Mouse (Mus musculus): Measurements from ENCODE around the gene Itfg2. TPM values are rescaled to one million over a fixed set of nuclear protein-coding genes. Genes with fewer than 3 reads are reported as not detected.

The Itfg2 gene
- total RNA-seq, 1 experiment from 2014 or later = 13.7 TPM

GRCm38 (mm10) chr6:128437288-128437687, 12.6 kb upstream of the Itfg2 start:
- no peak for ATAC-seq (replicated peaks; ENCODE audit: insufficient number of reproducible peaks, low FRiP score, low TSS enrichment, poor library complexity, severe bottlenecking)

GRCm38 (mm10) chr6:128436356-128437005, 11.8 kb upstream of the Itfg2 start:
- ATAC-seq (replicated peaks; ENCODE audit: insufficient number of reproducible peaks, low FRiP score, low TSS enrichment, poor library complexity, severe bottlenecking) = no peak

GRCm38 (mm10) chr6:128435474-128435873, 10.7 kb upstream of the Itfg2 start:
- ATAC-seq (replicated peaks; ENCODE audit: insufficient number of reproducible peaks, low FRiP score, low TSS enrichment, poor library complexity, severe bottlenecking) = no peak

- no peak for ATAC-seq (replicated peaks; ENCODE audit: insufficient number of reproducible peaks, low FRiP score, low TSS enrichment, poor library complexity, severe bottlenecking)
These were observed 8.8 kb upstream of the Itfg2 start for GRCm38 (mm10) chr6:128433566-128433965.

DNA sequence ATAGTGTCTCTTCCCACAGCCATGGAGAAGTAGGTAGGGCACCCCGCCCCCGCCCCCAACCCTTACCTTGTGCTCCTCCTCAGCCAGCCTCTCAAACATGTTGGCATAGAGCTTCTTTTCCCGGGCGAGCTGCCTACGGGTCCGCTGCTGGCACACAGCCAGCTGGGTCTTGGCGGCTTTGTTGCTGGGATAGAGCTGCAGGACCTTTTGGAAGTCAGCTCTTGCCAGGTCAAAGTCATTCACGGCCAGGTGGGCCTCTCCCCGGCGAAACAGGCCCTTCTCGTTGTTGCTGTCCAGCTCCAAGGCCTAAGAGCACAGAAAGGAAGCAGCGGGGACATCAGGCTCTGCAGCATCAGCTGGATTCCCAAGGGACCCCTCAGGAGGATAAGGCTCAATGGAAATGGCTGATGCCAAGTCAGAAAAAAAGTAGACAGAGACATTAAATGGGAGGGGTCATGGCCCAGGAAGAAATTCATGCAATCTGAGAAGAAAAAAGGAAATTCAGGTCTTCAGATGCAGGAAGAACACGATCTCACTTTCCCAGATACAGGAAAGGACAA, 7.7 kb upstream of the Itfg2 start:
- no peak for ATAC-seq (replicated peaks; ENCODE audit: insufficient number of reproducible peaks, low FRiP score, low TSS enrichment, poor library complexity, severe bottlenecking)

GRCm38 (mm10) chr6:128429826-128430225, 5.1 kb upstream of the Itfg2 start:
- ATAC-seq (replicated peaks; ENCODE audit: insufficient number of reproducible peaks, low FRiP score, low TSS enrichment, poor library complexity, severe bottlenecking) = no peak

DNA sequence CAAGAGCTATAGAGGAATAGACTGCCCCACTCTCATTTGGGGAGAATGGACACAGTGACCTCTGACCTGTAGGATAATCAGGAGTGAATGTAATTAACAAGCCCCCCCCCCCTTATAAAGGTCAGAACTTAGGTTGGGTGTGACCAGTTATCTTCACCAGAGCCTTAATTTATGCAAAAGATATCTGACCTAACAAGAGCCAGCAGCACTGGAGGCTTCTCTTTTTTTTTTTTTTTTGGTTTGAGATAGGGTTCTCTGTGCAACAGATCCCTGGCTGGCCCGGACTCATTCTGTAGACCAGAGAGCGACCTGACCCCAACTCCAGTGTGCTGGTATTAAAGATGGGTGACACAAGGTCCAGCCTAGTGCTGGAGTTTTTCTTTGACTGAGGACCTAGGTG, 4.6 kb upstream of the Itfg2 start:
- no peak for ATAC-seq (replicated peaks; ENCODE audit: insufficient number of reproducible peaks, low FRiP score, low TSS enrichment, poor library complexity, severe bottlenecking)

- no peak for ATAC-seq (replicated peaks; ENCODE audit: insufficient number of reproducible peaks, low FRiP score, low TSS enrichment, poor library complexity, severe bottlenecking)
These were observed 2.8 kb upstream of the Itfg2 start for GRCm38 (mm10) chr6:128427571-128427970.

- ATAC-seq (replicated peaks; ENCODE audit: insufficient number of reproducible peaks, low FRiP score, low TSS enrichment, poor library complexity, severe bottlenecking) = no peak
These were observed 315 bp upstream of the Itfg2 start for GRCm38 (mm10) chr6:128425046-128425445.

DNA sequence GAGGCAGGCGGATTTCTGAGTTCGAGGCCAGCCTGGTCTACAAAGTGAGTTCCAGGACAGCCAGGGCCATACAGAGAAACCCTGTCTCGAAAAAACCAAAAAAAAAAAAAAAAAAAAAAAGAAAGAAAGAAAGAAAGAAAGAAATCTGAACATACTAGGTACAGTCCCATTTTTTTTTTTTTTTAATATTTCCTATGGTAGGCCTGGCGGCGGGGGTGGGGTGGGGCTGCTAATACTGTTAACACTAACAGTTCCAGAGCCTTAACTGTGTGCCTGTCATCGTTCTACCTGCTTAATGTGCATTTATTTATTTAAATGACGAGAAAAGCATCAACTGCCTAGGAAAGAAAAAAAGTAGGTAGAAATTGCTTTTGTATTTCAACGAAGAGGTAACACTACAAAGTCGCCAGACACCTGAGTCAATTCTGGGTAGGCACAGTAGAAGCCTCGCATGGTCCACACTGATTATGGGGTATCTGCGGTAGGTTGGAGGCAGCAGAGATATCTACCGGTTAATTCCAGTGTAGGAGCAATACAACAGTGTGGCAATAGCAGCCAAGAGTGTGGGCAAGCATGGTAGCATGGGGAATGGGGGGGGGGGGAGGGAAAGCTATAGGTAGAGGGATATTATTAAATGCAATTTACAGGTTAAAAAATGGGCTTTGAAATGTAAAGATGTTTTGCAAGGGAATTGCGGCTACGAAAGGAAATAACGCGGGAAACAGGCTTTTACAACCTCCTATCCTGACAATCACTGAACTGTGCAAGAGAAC, 1.0 kb downstream of the Itfg2 start:
- ATAC-seq (replicated peaks; ENCODE audit: insufficient number of reproducible peaks, low FRiP score, low TSS enrichment, poor library complexity, severe bottlenecking) = no peak

DNA sequence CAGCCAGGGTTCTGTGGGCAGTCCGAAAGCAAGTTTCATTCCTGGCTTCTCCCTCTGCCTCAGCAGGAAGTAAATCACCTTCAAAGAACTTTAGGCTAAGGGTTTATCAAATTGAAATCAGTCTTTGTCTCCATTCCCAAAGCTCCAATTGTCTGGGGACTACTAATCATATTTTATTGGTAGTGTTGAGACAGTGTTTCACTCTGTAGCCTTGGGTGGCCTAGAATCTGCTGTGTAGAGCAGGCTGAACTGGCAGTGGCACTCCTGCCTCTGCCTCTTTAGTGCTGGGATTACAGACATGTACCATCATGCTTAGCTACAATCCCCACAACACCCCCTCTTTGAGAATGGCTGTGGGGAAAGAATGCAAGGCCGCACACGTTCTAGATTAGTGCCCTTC, 3.3 kb downstream of the Itfg2 start:
- ATAC-seq (replicated peaks; ENCODE audit: insufficient number of reproducible peaks, low FRiP score, low TSS enrichment, poor library complexity, severe bottlenecking) = no peak

DNA sequence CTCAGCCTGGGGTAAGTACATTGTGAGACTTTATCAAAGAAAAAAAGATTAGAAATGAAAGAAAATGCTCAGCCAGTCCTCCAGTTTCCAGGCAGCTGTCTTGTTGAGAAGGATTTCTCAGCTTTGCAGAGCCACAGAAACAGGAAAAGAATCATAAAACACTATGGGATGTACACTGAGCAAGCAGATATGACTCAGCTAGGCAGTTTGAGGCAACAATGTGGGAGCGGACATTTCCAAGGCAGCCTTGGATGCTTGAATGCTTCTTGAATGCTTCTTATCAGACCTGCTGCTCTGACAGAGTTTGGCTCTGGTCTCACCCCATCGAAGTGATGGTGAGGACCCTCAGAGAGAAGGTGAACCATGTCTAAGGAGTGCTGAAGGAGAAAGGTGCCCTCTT, 3.7 kb downstream of the Itfg2 start:
- no peak for ATAC-seq (replicated peaks; ENCODE audit: insufficient number of reproducible peaks, low FRiP score, low TSS enrichment, poor library complexity, severe bottlenecking)

DNA sequence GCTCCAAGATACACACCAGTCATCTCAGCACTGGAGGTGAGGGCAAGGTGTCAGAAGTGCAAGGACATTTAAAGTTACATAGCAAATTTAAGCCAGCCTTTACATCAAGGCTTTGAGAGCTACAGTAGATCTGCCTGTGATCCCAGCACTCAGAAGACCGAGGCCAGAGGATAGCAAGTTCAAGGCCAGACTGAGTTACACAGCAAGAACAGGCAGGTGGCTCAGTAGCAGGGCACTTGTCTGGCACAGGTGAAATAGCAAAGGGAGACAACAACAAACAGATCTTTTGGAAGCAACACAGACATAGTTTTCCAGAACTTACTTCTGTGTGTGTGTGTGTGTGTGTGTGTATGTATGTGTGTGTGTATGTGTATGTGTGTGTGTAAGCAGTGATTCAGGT, 6.7 kb downstream of the Itfg2 start:
- ATAC-seq (replicated peaks; ENCODE audit: insufficient number of reproducible peaks, low FRiP score, low TSS enrichment, poor library complexity, severe bottlenecking) = no peak

DNA sequence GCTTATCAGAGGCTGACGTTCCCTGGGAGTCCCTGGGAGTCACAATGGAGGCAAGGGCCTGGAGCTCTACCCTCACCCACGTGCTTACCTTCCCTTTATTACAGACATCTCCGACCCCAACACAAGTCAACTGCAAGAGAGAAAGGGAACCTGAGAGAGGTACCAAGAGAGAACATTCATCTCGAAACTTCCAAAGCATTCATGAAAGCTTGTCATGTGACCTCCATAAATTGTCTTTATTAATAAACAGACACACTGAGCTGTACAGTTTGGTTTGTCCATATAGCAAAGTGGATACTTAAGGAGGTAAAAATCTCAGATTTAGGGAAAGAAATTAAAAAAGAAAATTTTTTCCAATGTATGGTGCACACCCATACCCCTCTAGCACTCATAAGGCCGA, 8.6 kb downstream of the Itfg2 start:
- no peak for ATAC-seq (replicated peaks; ENCODE audit: insufficient number of reproducible peaks, low FRiP score, low TSS enrichment, poor library complexity, severe bottlenecking)

GRCm38 (mm10) chr6:128411115-128411514, 13.6 kb downstream of the Itfg2 start:
- peak; percentile 58; the same call in 1 of the 2 replicates for ATAC-seq (replicated peaks; ENCODE audit: insufficient number of reproducible peaks, low FRiP score, low TSS enrichment, poor library complexity, severe bottlenecking)

- no peak for ATAC-seq (replicated peaks; ENCODE audit: insufficient number of reproducible peaks, low FRiP score, low TSS enrichment, poor library complexity, severe bottlenecking)
These were observed 14.4 kb downstream of the Itfg2 start for GRCm38 (mm10) chr6:128410305-128410704.

DNA sequence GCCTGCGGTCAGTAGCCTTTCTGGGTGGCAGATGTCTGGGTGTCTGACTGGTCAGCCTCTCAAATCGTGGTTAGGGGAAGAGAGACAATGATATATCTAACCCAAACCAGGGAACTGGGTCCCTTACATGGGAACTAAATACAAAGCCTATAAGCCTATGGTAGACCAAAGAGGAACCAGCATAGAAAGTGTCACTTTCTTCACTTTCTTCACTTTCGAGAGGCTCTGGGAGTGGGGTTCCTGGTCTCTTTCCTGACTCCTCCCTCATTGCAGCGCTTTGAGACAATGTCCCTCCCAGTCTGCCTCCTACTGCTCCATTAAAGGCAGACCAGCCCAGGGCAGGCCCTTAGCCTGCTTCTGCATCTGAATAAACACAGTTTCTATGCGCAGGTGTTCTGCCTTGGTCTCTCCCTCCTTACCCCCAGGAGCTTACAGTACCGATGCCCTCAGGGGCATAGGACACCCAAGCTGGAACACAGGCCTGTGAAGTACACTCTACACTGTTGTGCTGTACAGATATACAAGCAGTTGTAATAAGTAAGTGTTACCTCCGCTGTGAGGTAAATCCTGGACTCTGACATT, 16.1 kb downstream of the Itfg2 start:
- ATAC-seq (replicated peaks; ENCODE audit: insufficient number of reproducible peaks, low FRiP score, low TSS enrichment, poor library complexity, severe bottlenecking) = 0 out of 2 replicates have a peak, but pooled peaks have one; percentile 29

DNA sequence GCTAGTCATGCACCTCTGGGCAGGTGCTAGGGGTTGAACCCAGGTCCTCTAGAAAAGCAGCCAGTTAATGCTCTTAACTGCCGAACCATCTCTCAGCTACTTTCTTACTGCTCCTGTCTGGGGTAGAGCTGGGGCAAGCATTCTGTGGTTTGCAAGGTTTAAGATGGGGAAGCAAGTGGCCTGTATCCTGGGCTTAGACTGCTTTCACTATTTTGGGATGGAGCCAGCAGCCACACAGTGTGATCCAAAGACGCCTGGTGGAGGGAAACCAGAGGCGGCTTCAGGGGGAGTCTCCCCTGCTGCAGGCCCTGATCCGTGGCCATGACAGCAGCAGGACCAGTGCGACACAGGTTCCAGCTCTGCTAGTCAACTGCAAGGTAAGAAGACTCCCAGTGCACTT, 20.0 kb downstream of the Itfg2 start:
- ATAC-seq (replicated peaks; ENCODE audit: insufficient number of reproducible peaks, low FRiP score, low TSS enrichment, poor library complexity, severe bottlenecking) = no peak

GRCm38 (mm10) chr6:128399421-128400185, 25.1 kb downstream of the Itfg2 start:
- no peak for ATAC-seq (replicated peaks; ENCODE audit: insufficient number of reproducible peaks, low FRiP score, low TSS enrichment, poor library complexity, severe bottlenecking)

Measured in monocyte, adult 5-6 weeks (primary cell).